Mouse (Mus musculus) layer of hippocampus, postnatal 14 days (tissue): ENCODE results near the gene Prl2c2. TPM values are rescaled to one million over a fixed set of nuclear protein-coding genes. Genes with fewer than 3 reads are reported as not detected.
"Not testable (repeated sequence)": the region's sequence is repeated elsewhere in the genome, so short reads cannot be mapped to it uniquely, and the experiment has no call there.

Source experiments
- DNase-seq, 2 experiments: peaks; one replicate each; pipeline ENCODE4 v3.0.0; 2021 to 2022; ENCODE audit warnings: low spot score in 2 of 2, mixed read lengths in 1 of 2
- long read RNA-seq, 2 experiments: library from polyadenylated mRNA; stranded (forward); transcript quantifications; one replicate each; pipeline ENCODE4 v2.0.0; 2021
- total RNA-seq, 2 experiments: library from RNA; stranded (reverse); gene quantifications; 2 replicates each; pipeline ENCODE4 v1.2.3; 2021

Gene Prl2c2
- not detected for total RNA-seq
- long read RNA-seq, experiment 1 = 0 reads
- long read RNA-seq, experiment 2 = 0 reads

DNA sequence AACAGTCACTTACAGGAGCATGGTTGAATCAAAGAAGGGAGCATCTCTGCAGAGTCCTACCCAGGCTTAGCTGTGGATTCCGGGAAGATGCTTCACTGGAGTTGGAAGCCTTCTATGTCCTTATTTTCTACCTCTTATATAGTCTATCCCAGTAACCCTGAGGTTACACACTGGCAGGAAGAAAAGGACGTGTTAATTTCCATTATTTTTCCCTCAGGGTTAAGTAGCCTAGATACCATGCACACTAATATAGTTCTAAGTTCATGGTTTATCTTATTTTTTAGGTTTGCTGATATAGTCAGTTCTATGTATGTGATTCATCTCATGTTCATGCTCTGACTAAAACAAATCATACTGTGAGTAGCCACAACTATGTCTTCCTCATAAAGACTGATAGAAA lies at the start of gene Prl2c2:
Gene Prl2c2 (minus strand): TSS at position 101 of the 400 bp plus-strand sequence.
- DNase-seq = not testable (repeated sequence)

DNA sequence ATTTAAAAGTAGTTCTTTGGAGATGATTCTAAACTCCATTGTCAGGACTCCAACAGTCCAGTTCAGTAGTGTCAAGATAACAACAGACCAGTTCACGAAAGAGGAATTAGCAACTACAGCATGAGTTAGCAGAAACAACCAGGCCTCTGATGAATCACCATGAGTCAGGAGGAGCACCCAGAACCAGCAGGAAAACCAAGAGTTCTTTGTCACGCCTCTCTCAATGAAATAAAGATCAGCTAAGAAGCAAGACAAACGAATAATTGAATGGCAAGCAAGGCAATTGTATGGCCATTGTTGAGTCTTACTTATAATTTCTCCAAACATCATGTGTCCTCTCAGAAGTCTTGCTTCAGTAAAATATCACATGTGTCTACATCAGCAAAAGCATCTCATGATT lies 20.7 kb upstream of the Prl2c2 start:
- not testable (repeated sequence) for DNase-seq

DNA sequence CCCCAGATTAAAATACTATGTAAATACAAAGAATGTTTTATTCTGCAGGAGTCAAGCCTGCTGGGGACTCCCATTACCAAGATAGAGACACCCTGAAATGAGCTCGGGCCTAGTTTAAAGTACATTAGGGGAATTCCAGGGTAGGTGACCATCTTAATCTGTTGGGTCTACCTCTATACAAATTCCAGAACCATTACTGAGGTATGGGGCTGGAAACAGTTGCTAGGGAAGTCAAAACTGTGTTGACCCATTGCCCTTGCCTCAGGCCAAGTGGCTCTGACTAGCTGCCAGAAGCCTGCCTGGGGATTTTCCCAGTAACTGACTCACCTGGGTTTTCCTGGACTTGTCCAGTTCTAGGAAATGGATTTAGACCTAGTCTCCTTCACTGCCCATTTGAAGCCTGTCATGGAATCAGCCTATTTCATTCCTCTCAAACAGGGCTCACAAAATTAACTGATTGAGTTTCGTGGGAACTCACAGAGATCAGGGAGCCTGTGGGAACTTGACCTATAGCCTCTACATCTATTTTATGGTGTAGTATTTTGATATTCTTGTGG lies 8.9 kb upstream of the Prl2c2 start:
- not testable (repeated sequence) for DNase-seq

Other genes starting within 250 kb of the Prl2c2 start
- gene Prl2c3, start 205.3 kb downstream of the Prl2c2 start, total RNA-seq = not detected
- not detected for gene Prl2c5, start 177.3 kb upstream of the Prl2c2 start, total RNA-seq